Mouse (Mus musculus) frontal cortex, postnatal 14 days (tissue): ENCODE measurements at regions not wholly inside any gene's neighbourhood (a gene's known extent, or its start where the extent isn't known, plus 50 kb on each side); places are given as distances from the start of the nearest gene placed in this dataset.

Experiments
- DNase-seq, 2 experiments: peaks; one replicate each; pipeline ENCODE4 v3.0.0; 2022; ENCODE audit warnings: low spot score in 2 of 2

DNA sequence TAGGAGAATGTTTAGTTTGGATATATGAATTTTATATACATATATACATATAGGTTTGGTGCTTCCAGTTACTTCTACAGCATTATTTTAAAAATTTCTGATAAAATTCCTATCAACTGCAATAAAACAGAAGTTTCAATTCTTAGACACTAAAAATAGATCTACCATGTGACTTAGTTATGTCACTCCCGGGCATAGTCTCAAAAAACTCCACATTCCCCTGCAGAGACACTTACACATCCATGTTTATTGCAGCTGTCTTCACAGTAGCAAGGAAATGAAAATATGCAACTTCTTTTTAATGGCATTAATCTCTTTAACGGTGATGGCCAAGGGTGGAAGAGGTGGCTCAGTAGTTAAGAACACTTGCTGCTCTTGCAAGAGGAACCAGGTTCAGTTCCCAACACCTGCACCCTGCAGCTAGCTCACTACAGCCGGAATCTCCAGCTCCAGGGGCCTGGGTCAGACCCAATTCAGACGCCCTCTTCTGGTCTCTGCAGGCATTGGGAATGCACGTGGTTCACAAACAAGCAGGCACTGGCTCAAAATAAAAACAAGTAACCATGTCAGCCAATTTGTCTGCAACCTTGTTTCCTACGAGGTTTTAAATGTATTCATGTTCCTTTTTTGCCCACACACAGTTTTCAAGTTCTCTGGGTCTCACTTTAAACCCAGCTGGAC, 204.4 kb downstream of the Adra2a start:
- no peak for DNase-seq

DNA sequence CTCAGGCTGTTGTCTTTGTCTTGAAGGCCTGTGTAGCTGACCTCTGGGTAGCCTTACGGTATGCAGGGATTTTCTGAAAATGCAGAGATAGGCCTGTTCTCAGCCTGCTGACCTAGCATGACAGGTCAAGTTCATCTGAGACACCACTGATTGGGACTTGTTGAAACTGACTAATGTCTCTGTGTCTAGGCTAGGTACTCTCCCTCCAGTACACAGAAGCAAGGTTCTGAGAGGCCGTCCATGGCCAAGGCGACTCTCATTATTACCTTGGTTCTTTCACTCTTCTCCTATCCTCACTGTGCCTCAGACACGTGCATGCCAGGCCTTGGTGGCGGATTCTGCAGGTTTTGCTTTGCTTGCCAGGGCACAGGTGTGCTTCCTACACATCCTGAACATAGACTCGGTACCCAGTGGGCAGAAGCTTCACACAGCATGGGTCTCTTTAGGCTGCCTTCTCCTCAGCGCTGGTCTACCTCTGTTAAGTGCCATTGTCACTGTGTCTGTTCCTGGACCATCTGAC, 208.3 kb downstream of the Adra2a start:
- DNase-seq = no peak

DNA sequence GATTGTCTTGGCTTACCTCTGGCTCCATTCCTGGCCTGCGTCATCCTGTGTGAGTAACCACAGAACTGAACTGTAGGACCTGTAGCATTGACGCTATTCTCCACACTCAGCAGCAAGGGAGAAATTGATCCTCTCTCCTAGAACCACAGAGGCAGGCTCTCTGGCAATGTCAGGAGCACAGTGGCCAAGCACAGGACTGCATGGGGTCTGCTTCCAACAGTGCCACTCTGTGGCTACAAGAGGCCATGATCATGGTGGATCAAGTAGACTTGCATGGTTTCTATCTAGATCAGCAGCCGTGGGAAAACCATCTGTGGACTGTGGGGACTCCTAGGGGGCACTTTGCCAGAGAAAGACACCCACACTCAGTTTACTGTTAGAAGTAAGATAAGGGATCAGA, 213.9 kb downstream of the Adra2a start:
- DNase-seq = no peak

GRCm38 (mm10) chr19:54259175-54259574, 215.2 kb downstream of the Adra2a start:
- no peak for DNase-seq

- peak in 1 of 2 experiments; percentile 6 for DNase-seq
These were observed 233.4 kb downstream of the Adra2a start for GRCm38 (mm10) chr19:54277368-54277767.

GRCm38 (mm10) chr19:54285481-54285880, 241.5 kb downstream of the Adra2a start:
- no peak for DNase-seq

GRCm38 (mm10) chr19:54297663-54298388, 253.9 kb downstream of the Adra2a start:
- DNase-seq = no peak

DNA sequence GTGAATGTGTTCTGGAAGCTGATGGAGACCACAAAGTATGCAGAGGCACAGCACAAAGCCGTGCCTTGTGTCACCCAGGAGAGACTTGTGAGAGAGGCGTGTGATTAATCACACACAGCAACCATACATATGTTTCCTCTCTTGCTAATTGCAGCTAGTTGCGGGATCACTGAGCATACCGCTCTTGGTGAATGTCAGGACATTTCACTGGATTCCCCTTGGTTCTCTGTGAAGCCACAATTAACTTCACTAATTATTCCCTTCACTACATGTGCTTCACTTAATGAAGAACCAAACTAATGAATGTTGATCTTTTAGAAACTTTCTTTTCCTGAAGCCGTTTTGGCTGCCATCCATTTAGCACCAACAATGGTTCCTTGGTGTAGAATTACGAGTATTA, 267.3 kb downstream of the Adra2a start:
- no peak for DNase-seq

GRCm38 (mm10) chr19:54311723-54312122, 267.8 kb downstream of the Adra2a start:
- DNase-seq = no peak

DNA sequence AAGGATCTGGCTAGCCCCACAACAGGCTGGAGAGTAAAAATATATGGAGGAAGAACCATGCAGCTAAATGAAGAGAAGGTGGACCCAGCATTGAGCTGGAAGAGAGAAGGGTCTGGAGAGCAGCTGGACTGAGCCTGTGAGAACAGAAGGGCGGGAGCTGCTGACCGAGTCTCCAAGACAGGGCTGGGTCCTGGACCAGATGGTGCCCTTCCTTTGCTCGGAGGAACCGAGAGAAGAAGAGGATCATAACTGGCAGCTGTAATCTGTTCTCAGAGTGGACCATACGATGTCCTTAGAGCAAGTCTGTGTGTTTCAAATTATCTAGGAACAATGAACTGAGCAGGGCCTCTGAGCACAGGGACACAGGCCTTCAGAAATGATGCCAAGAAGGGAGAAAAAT, 279.3 kb downstream of the Adra2a start:
- DNase-seq = no peak

GRCm38 (mm10) chr19:54324991-54325390, 281.0 kb downstream of the Adra2a start:
- DNase-seq = no peak

- no peak for DNase-seq
These were observed 288.2 kb downstream of the Adra2a start for GRCm38 (mm10) chr19:54332140-54332539.

DNA sequence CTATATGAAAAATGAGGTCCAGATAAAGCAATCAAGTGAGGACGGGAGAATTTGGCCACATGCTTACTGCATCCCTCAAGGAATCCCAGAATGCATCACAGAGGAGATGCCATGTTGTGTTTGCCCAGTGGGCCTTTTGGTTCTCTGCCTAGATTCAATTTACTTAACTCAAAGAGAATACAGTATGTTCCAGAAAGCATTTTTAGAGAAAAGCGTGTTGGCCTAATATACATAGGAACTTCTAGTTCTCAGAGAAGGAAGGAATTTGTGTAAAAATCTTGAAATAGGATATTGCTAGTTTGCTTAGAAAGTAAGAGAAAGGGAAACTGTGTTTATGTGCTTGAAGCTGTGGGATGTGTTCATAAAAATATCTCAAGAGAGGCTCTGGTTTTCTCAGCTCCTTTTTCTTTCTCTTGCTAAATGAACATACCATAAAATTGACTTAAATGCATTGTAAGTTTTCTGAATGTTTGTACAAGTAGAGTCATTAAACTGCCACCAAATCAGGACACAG, 296.9 kb downstream of the Adra2a start:
- no peak for DNase-seq

DNA sequence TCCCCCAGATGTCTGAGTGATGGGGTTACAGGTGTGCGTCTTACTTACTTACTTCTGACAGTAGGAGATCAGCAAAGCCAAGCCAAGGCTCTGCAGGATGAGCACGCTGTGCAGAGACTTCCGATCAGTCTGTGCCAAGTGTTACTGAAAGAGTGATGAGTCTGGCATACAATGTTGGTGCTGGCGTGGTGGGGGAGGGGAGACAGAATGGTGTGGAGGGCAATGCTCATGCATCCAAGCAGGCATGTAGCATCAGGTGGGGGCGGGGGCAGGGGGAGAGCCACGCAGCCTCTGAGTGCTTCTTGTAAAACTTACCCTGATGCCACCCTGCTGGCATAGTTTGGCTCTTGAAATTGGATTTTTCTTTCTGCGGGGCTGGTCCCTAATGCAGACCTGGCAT, 315.8 kb downstream of the Adra2a start:
- no peak for DNase-seq

- DNase-seq = no peak
These were observed 316.7 kb downstream of the Adra2a start for GRCm38 (mm10) chr19:54360660-54361059.

GRCm38 (mm10) chr19:54385101-54385500, 341.1 kb downstream of the Adra2a start:
- DNase-seq = no peak

DNA sequence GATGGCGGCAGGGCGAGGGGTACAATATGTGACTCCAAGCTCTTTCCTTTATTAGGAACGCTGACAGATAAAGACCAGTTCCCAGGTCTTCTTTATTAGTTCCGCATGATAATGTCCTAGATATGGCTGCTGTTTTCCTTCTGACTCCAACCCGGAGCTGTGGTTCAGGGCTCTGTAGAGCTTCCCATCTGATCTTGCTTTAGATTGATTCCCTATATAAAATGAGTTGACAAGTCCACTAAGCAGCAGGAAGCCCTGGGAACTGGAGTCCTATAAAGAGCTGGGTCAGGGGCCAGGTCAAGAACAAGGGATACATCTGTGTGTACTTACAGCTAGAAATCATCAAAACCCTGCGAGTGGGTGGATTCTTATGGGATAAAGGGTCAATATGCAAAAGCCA, 347.5 kb downstream of the Adra2a start:
- DNase-seq = no peak

- no peak for DNase-seq
These were observed 355.7 kb downstream of the Adra2a start for GRCm38 (mm10) chr19:54399651-54400050.

- no peak for DNase-seq
These were observed 364.0 kb downstream of the Adra2a start for GRCm38 (mm10) chr19:54407904-54408303.

DNA sequence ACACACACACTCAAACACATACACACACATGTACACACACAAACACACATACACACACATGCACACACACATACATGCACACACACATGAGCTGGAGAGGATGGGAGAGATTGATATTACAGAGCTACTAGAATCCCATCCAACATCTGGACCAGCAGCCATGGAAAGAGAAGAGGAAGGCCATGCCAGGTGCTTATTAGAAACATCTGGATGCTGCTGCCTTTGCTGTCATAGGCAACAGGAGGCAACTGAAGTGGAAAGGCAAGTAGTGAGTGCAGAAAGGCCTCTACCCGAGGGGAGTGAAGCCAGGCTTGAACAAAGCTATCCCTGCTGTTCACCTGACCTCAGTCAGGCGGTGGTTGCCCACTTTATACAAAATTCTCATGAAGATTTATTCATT, 385.1 kb downstream of the Adra2a start:
- DNase-seq = no peak

DNA sequence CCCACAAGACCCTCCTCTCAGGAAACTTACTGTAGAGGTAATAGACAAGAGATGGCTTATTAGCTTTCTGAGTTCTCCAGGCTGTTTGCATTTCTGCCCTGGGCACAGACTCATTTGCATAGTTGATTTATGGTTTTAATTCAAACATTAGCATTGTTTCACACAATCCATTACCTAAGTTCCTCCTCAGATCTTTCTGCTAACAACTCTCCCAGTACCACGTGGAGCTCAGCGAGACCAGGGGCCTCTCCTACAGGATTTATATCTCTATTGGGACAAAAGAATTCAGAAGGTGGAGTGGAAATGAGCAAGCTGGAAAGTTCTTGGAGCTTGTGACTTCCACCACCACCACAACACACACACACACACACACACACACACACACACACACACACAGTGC, 396.8 kb downstream of the Adra2a start:
- DNase-seq = no peak

DNA sequence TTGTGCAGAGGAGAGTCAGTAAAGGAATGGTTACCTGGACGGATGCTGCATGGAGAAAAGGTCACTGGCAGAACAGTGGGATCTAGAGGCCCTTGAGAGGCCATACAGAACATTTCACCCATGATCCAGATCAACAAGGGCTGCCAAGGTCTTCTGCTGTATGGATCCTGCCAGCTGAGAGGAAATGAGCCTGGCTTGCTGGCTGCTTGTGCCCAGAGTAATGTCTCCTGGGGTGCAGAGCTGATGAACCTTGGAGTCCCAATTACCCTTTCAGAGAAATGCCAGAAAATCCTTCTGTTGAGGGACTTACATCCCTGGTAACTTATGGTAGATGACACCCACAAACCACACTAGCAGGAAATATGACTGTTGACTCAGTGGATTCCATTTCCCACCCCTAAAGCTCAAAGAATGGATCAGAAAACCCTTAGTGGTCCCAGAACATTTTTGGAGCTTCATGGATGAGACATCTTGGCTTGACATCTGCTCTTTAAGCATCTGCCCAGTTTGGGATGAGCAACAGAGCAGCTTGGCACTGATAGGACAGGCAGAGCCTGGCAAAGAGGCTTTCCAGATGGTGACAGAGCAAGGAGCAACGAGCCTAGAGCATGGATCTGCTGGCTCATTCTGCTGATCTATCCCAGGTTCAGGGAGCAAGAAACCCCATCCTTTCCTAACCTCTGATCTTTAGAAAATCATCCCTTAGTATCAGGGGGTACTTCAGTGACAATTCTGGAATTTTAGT, 416.6 kb downstream of the Adra2a start:
- DNase-seq = no peak
